Mouse (Mus musculus): ENCODE results near the gene Lemd1. TPM values are rescaled to one million over a fixed set of nuclear protein-coding genes. Genes with fewer than 3 reads are reported as not detected.
A peak's percentile ranks its signal among the peaks of the same experiment; 100 is the strongest.

Lemd1 gene
- total RNA-seq, 2 experiments from 2014 or later: 0.17 to 0.67 TPM

- DNase-seq (ENCODE audit: low spot score in 2 of 2): no peak
Observed at GRCm38 (mm10) chr1:132287991-132288451, 96.8 kb downstream of the Lemd1 start.

GRCm38 (mm10) chr1:132289965-132290364 lies 98.7 kb downstream of the Lemd1 start:
- no peak for DNase-seq (ENCODE audit: low spot score in 2 of 2)

- DNase-seq (ENCODE audit: low spot score in 2 of 2): no peak
Observed at GRCm38 (mm10) chr1:132290921-132291675, 99.9 kb downstream of the Lemd1 start.

GRCm38 (mm10) chr1:132291706-132292105 lies 100.5 kb downstream of the Lemd1 start:
- no peak for DNase-seq (ENCODE audit: low spot score in 2 of 2)

- DNase-seq (ENCODE audit: low spot score in 2 of 2): no peak
Observed at GRCm38 (mm10) chr1:132292318-132293129, 101.3 kb downstream of the Lemd1 start.

- no peak for DNase-seq (ENCODE audit: low spot score in 2 of 2)
Observed at GRCm38 (mm10) chr1:132295506-132295905, 104.3 kb downstream of the Lemd1 start.

- DNase-seq (ENCODE audit: low spot score in 2 of 2): no peak
Observed at GRCm38 (mm10) chr1:132296051-132296450, 104.8 kb downstream of the Lemd1 start.

GRCm38 (mm10) chr1:132298425-132298800 lies 107.2 kb downstream of the Lemd1 start, which contains the start of gene Klhdc8a:
Gene Klhdc8a, plus strand, starts transcription at chr1:132298626.
- peak; percentile 45 to 71 for DNase-seq (ENCODE audit: low spot score in 2 of 2)

GRCm38 (mm10) chr1:132298801-132299464 lies 107.7 kb downstream of the Lemd1 start:
- DNase-seq (ENCODE audit: low spot score in 2 of 2): no peak

- no peak for DNase-seq (ENCODE audit: low spot score in 2 of 2)
Observed at GRCm38 (mm10) chr1:132299744-132300143, 108.5 kb downstream of the Lemd1 start.

GRCm38 (mm10) chr1:132301242-132301641 lies 110.0 kb downstream of the Lemd1 start:
- DNase-seq (ENCODE audit: low spot score in 2 of 2): no peak

GRCm38 (mm10) chr1:132302341-132302866 lies 111.2 kb downstream of the Lemd1 start:
- no peak for DNase-seq (ENCODE audit: low spot score in 2 of 2)

GRCm38 (mm10) chr1:132304618-132305214 lies 113.5 kb downstream of the Lemd1 start:
- DNase-seq (ENCODE audit: low spot score in 2 of 2): no peak

- DNase-seq (ENCODE audit: low spot score in 2 of 2): no peak
Observed at GRCm38 (mm10) chr1:132306160-132306559, 114.9 kb downstream of the Lemd1 start.

- DNase-seq (ENCODE audit: low spot score in 2 of 2): no peak
Observed at GRCm38 (mm10) chr1:132306808-132307207, 115.6 kb downstream of the Lemd1 start.

- DNase-seq (ENCODE audit: low spot score in 2 of 2): no peak
Observed at GRCm38 (mm10) chr1:132307962-132308361, 116.7 kb downstream of the Lemd1 start.

- DNase-seq (ENCODE audit: low spot score in 2 of 2): no peak
Observed at GRCm38 (mm10) chr1:132308674-132309073, 117.4 kb downstream of the Lemd1 start.
